ENCODE assay signal across 9 mouse cellular contexts in the genomic region with DNA sequence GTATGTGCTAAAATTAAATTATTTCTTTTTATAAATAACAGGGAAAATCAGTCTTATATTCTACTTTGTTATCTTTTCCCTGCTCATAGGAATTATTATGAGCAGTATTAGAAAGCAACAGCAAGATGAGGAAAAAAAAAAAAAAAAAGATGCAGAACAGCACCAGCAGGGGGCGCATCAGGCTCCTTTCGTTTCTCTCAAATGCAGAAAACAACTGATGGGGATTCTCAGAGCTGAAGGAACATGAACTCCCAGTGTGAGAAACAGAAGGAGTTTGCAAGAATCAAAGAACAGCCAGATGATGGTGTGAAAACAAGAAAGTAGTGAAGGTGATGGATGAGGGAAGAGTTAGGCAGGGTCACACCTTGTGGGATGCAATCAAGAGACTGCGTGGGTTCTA.
A peak's percentile ranks its signal among the peaks of the same experiment; 100 is the strongest.
DNase-seq lines count a peak whose midpoint lies in the region; ATAC-seq lines count a peak whose summit lies in the region.
"Had no signal": no experiment of that assay in that cellular context is flagged by ENCODE, and none has a peak within 500 bp of the region (broad histone marks: within the 10 kb centered on the region; RNA-seq: fewer than 3 reads in every experiment).

No protein-coding gene starts in this region.

- ATAC-seq in forebrain, embryonic 14.5 days, result no peak
- ATAC-seq in forebrain, embryonic 15.5 days (replicated peaks), result no peak
- no peak for ATAC-seq in midbrain, embryonic 11.5 days (ENCODE audit: low FRiP score)
- no peak for ATAC-seq in midbrain, embryonic 13.5 days

- no peak overlapping the region for H3K9ac ChIP-seq in forebrain, embryonic 14.5 days (ENCODE audit: low read length)
- H3K9ac ChIP-seq in forebrain, embryonic 15.5 days (replicated peaks), result no peak overlapping the region
- H3K9ac ChIP-seq in midbrain, embryonic 11.5 days (ENCODE audit: low read length), result no peak overlapping the region
- no peak overlapping the region for H3K9ac ChIP-seq in midbrain, embryonic 13.5 days (replicated peaks)
- H3K9ac ChIP-seq: liver, embryonic 15.5 days had no signal

- H3K4me1 ChIP-seq in forebrain, embryonic 14.5 days (ENCODE audit: control insufficient read depth, insufficient read depth, low read length), result no peaks in the 10 kb centered on the region
- H3K4me1 ChIP-seq in forebrain, embryonic 15.5 days, result no peaks in the 10 kb centered on the region
- H3K4me1 ChIP-seq in midbrain, embryonic 11.5 days (ENCODE audit: control insufficient read depth, insufficient read depth, low read length), result no peaks in the 10 kb centered on the region
- H3K4me1 ChIP-seq in midbrain, embryonic 13.5 days (replicated peaks), result no peaks in the 10 kb centered on the region
- H3K4me1 ChIP-seq: liver, embryonic 15.5 days had no signal

- H3K4me3 ChIP-seq in forebrain, embryonic 14.5 days (ENCODE audit: low read depth, low read length), result no peak overlapping the region
- H3K4me3 ChIP-seq in forebrain, embryonic 15.5 days, result no peak overlapping the region
- no peak overlapping the region for H3K4me3 ChIP-seq in midbrain, embryonic 11.5 days (ENCODE audit: low read depth, low read length)
- H3K4me3 ChIP-seq in midbrain, embryonic 13.5 days (replicated peaks), result no peak overlapping the region
- H3K4me3 ChIP-seq: liver, embryonic 15.5 days had no signal

- peak; percentile 53 for DNase-seq in forebrain, embryonic 14.5 days (ENCODE audit: low spot score)
- DNase-seq in midbrain, embryonic 11.5 days (ENCODE audit: low spot score, missing footprints), result peak; percentile 90
- peak; percentile 5 to 33 for DNase-seq in adrenal gland, postnatal 36 days
- peak; percentile 6 for DNase-seq in layer of hippocampus, adult 9-11 months
- DNase-seq in right cerebral cortex, postnatal 4 days, result peak; percentile 66
- DNase-seq in yolk sac, embryonic 10.5 days (ENCODE audit: low spot score), result no peak

- H3K4me2 ChIP-seq in forebrain, embryonic 14.5 days (ENCODE audit: low read length), result no peak overlapping the region
- H3K4me2 ChIP-seq in forebrain, embryonic 15.5 days (replicated peaks), result no peak overlapping the region
- no peak overlapping the region for H3K4me2 ChIP-seq in midbrain, embryonic 11.5 days
- H3K4me2 ChIP-seq in midbrain, embryonic 13.5 days (replicated peaks), result no peak overlapping the region
- H3K4me2 ChIP-seq: liver, embryonic 15.5 days had no signal

- no peak overlapping the region for H3K27ac ChIP-seq in forebrain, embryonic 14.5 days (ENCODE audit: low read depth, low read length)
- no peak overlapping the region for H3K27ac ChIP-seq in forebrain, embryonic 15.5 days (replicated peaks)
- H3K27ac ChIP-seq in midbrain, embryonic 11.5 days (ENCODE audit: low read depth, low read length), result no peak overlapping the region
- no peak overlapping the region for H3K27ac ChIP-seq in midbrain, embryonic 13.5 days
- H3K27ac ChIP-seq: liver, embryonic 15.5 days had no signal

- WGBS in forebrain, embryonic 14.5 days, result 31% methylated on average over 3 of the region's 3 CpGs
- WGBS in forebrain, embryonic 15.5 days, result 38% methylated on average over 3 of the region's 3 CpGs
- 32% methylated on average over 3 of the region's 3 CpGs for WGBS in midbrain, embryonic 11.5 days
- 35% methylated on average over 3 of the region's 3 CpGs for WGBS in midbrain, embryonic 13.5 days

- no peaks in the 10 kb centered on the region for H3K27me3 ChIP-seq in forebrain, embryonic 14.5 days (replicated peaks; ENCODE audit: control insufficient read depth, insufficient read depth, low read length)
- no peaks in the 10 kb centered on the region for H3K27me3 ChIP-seq in forebrain, embryonic 15.5 days
- no peaks in the 10 kb centered on the region for H3K27me3 ChIP-seq in midbrain, embryonic 11.5 days (ENCODE audit: control insufficient read depth, insufficient read depth, low read length)
- no peaks in the 10 kb centered on the region for H3K27me3 ChIP-seq in midbrain, embryonic 13.5 days
- H3K27me3 ChIP-seq: liver, embryonic 15.5 days had no signal

- no peaks in the 10 kb centered on the region for H3K36me3 ChIP-seq in forebrain, embryonic 14.5 days (ENCODE audit: control insufficient read depth, insufficient read depth, low read length)
- no peaks in the 10 kb centered on the region for H3K36me3 ChIP-seq in forebrain, embryonic 15.5 days
- H3K36me3 ChIP-seq in midbrain, embryonic 11.5 days (ENCODE audit: control insufficient read depth, insufficient read depth, low read length), result no peaks in the 10 kb centered on the region
- no peaks in the 10 kb centered on the region for H3K36me3 ChIP-seq in midbrain, embryonic 13.5 days
- H3K36me3 ChIP-seq: liver, embryonic 15.5 days had no signal

- no peaks in the 10 kb centered on the region for H3K9me3 ChIP-seq in forebrain, embryonic 14.5 days (replicated peaks; ENCODE audit: control insufficient read depth, low read length)
- H3K9me3 ChIP-seq in forebrain, embryonic 15.5 days, result no peaks in the 10 kb centered on the region
- no peaks in the 10 kb centered on the region for H3K9me3 ChIP-seq in midbrain, embryonic 11.5 days (ENCODE audit: control insufficient read depth, low read length)
- no peaks in the 10 kb centered on the region for H3K9me3 ChIP-seq in midbrain, embryonic 13.5 days
- H3K9me3 ChIP-seq: liver, embryonic 15.5 days had no signal
